Mouse (Mus musculus) megakaryocyte, embryonic 14.5 days (primary cell): ENCODE data around the gene Olfr763. TPM values are rescaled to one million over a fixed set of nuclear protein-coding genes. Genes with fewer than 3 reads are reported as not detected.

Experiments used
- polyA plus RNA-seq: library from polyadenylated mRNA; stranded (reverse); fragments of >175 nt; gene quantifications from 2 replicates; pipeline ENCODE4 v1.2.3, GENCODE M21; 2012; ENCODE audit warnings: low replicate concordance; ENCODE audit not compliant: insufficient read depth

Olfr763 gene
- polyA plus RNA-seq, 1 experiment = not detected

Other genes starting within 250 kb of the Olfr763 start
- 3.4 TPM in 1 of 2 replicates, not detected in the other for gene Mmp19, start 219.9 kb upstream of the Olfr763 start, polyA plus RNA-seq
- gene Dnajc14, start 206.7 kb upstream of the Olfr763 start, polyA plus RNA-seq = 13.4 and 18.2 TPM in 2 replicates
- 0.95 and 2.0 TPM in 2 replicates for gene Tmem198b, start 206.4 kb upstream of the Olfr763 start, polyA plus RNA-seq
- 13.5 TPM in 1 of 2 replicates, not detected in the other for gene Sarnp, start 193.5 kb upstream of the Olfr763 start, polyA plus RNA-seq
- 13.9 TPM in 1 of 2 replicates, not detected in the other for gene Ormdl2, start 189.1 kb upstream of the Olfr763 start, polyA plus RNA-seq
- 0.18 TPM in 1 of 2 replicates, not detected in the other for gene Gdf11, start 119.1 kb upstream of the Olfr763 start, polyA plus RNA-seq
- 17.7 and 57.2 TPM in 2 replicates for gene Cd63, start 109.8 kb upstream of the Olfr763 start, polyA plus RNA-seq
- 15.8 and 37.7 TPM in 2 replicates for gene Rdh5, start 87.9 kb upstream of the Olfr763 start, polyA plus RNA-seq
- 56.5 and 587 TPM in 2 replicates for gene Bloc1s1, start 86.8 kb upstream of the Olfr763 start, polyA plus RNA-seq
- gene Itga7, start 77.0 kb upstream of the Olfr763 start, polyA plus RNA-seq = 1.1 and 1.9 TPM in 2 replicates
- gene Mettl7b, start 49.8 kb upstream of the Olfr763 start, polyA plus RNA-seq = not detected in 2 replicates
- gene Olfr9, start 21.4 kb upstream of the Olfr763 start, polyA plus RNA-seq = not detected in 2 replicates
- not detected in 2 replicates for gene Olfr764-ps1, start 29.1 kb downstream of the Olfr763 start, polyA plus RNA-seq
- not detected in 2 replicates for gene Olfr765, start 39.2 kb downstream of the Olfr763 start, polyA plus RNA-seq
- gene Olfr766-ps1, start 58.2 kb downstream of the Olfr763 start, polyA plus RNA-seq = not detected in 2 replicates
- not detected in 2 replicates for gene Olfr767, start 72.1 kb downstream of the Olfr763 start, polyA plus RNA-seq
- 2.6 TPM in 1 of 2 replicates, not detected in the other for gene Olfr768, start 88.6 kb downstream of the Olfr763 start, polyA plus RNA-seq
- gene Olfr769, start 107.1 kb downstream of the Olfr763 start, polyA plus RNA-seq = not detected in 2 replicates
- gene Olfr770, start 128.2 kb downstream of the Olfr763 start, polyA plus RNA-seq = not detected in 2 replicates
- gene Olfr771, start 154.0 kb downstream of the Olfr763 start, polyA plus RNA-seq = not detected in 2 replicates
- gene Olfr772, start 167.1 kb downstream of the Olfr763 start, polyA plus RNA-seq = not detected in 2 replicates
- not detected in 2 replicates for gene Olfr773, start 176.6 kb downstream of the Olfr763 start, polyA plus RNA-seq
- gene Olfr774, start 225.4 kb downstream of the Olfr763 start, polyA plus RNA-seq = not detected in 2 replicates
- not detected in 2 replicates for gene Olfr775, start 237.6 kb downstream of the Olfr763 start, polyA plus RNA-seq
- gene Olfr776, start 248.3 kb downstream of the Olfr763 start, polyA plus RNA-seq = not detected in 2 replicates